Mouse (Mus musculus) megakaryocyte, embryonic 14.5 days (primary cell): ENCODE data around the gene Pbx3. TPM values are rescaled to one million over a fixed set of nuclear protein-coding genes. Genes with fewer than 3 reads are reported as not detected.

Experiments used
- H3K27me3 ChIP-seq: replicated peaks from 2 replicates; pipeline ENCODE3; 2012; ENCODE audit warnings: inconsistent platforms
- H3K36me3 ChIP-seq: replicated peaks from 2 replicates; pipeline ENCODE3; 2012; ENCODE audit warnings: low read length, inconsistent platforms, mixed read lengths
- H3K4me1 ChIP-seq: 2 replicates; pipeline ENCODE4 v1.6.1; 2012; ENCODE audit warnings: inconsistent platforms
- H3K4me3 ChIP-seq: replicated peaks from 2 replicates; pipeline ENCODE3; 2012; ENCODE audit warnings: moderate library complexity, mild to moderate bottlenecking, inconsistent platforms
- H3K9me3 ChIP-seq: 2 replicates; pipeline ENCODE4 v1.6.1; 2012; ENCODE audit warnings: inconsistent platforms
- FLI1 ChIP-seq: IDR thresholded peaks from 2 replicates; pipeline ENCODE4 v1.6.1; 2012; ENCODE audit warnings: low read length, inconsistent platforms, mixed read lengths
- GATA1 ChIP-seq: IDR thresholded peaks from 3 replicates; pipeline ENCODE4 v1.6.1; 2012; ENCODE audit warnings: mixed read lengths, low read length, inconsistent platforms, borderline replicate concordance
- polyA plus RNA-seq: library from polyadenylated mRNA; stranded (reverse); fragments of >175 nt; gene quantifications from 2 replicates; pipeline ENCODE4 v1.2.3, GENCODE M21; 2012; ENCODE audit warnings: low replicate concordance; ENCODE audit not compliant: insufficient read depth

The Pbx3 gene
- polyA plus RNA-seq, 1 experiment, result 8.4 TPM

DNA sequence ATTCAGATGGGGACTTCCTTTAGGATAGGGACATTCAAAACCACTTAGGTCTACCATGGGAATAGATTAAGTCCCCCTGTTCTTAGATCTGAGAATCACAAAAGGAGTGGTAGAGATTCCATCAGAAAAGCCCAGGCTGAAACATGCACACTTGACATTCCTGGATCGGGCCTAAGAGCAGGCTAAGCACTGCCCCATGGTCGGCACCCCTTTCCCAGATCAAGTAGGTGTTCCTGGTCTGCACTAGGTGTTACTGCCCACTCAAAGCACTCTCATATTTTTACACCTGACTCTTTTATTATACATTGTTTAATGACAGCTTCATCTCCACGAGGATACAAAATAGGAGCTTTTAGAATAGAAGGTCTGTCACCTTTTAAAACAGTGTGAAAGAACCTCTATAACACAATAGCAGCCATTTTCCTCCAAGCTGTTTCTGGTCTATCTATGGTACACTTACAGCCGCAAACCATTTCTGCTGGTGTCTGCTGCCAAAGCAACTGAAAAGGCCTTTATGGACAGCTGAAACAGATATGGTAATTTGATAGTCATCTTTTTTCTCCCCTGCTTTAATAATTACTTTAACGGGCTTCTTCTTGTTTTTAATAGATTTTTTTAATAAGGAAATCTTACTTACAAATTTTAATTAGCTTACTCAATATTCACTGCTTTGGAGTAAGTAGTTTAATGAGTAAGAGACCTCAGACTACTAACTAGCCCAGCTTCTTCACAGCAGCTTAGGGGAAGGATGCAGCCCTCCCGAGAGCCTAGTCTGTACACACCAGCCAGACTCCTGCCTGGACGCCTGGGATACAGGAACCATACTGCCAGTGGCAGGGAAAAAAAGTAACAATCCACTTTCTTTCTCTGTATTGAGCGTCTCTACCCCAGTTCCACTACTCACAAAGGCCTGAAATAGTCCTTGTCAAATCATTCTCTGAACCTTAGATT, 178.8 kb downstream of the Pbx3 start:
- Histone ChIP-seq H3K4me3 (no peak overlapping the region), H3K4me1 (no peaks in the 10 kb centered on the region), H3K27me3 (no peaks in the 10 kb centered on the region), H3K9me3 (no peaks in the 10 kb centered on the region), H3K36me3 (no peaks in the 10 kb centered on the region)
- TF ChIP-seq FLI1, result no peak
- TF ChIP-seq GATA1, result no peak

DNA sequence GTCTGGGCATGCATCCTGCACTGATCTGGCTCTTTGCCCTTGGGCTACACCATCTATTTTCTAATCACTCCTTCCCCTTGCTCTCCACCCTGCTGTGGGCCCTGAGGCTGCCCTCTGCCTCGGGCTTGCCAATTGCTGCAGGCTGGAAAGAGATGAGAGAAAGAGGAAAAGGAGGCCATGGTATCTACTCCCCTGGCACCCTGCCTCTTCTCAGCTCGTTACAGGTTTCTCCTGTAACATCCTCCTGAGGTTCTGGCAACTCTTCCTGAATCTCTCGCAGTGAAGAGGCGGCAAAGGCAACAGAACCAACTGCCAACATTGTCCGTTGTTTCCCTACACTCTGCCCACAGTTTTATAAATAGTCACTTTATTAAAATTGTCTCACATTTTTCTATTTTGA, 179.7 kb downstream of the Pbx3 start:
- no peak for TF ChIP-seq GATA1
- TF ChIP-seq FLI1, result no peak
- Histone ChIP-seq H3K9me3 (no peaks in the 10 kb centered on the region), H3K27me3 (no peaks in the 10 kb centered on the region), H3K4me3 (no peak overlapping the region), H3K4me1 (no peaks in the 10 kb centered on the region), H3K36me3 (no peaks in the 10 kb centered on the region)

DNA sequence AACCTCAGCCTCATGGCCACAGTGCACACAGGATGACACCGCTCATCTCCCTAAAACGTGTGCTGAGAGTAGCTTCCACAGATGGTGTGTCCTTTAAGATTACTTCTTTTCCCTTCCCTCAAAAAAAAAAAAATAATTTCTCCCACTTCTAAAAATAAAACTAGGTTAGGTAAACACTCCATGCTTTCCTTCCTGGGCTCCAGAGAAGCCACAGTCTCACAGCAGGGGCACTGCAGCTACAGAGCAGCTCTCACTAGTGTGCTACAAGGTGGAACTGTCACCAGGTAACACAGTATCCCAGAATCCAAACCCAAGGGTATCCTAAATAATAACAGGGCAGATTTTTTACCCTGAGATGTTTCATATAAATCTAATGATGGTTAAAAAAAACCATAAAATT, 185.6 kb downstream of the Pbx3 start:
- no peaks in the 10 kb centered on the region for H3K36me3 ChIP-seq
- H3K27me3 ChIP-seq, result no peaks in the 10 kb centered on the region
- TF ChIP-seq FLI1 (no peak), GATA1 (no peak)
- no peaks in the 10 kb centered on the region for H3K9me3 ChIP-seq
- H3K4me3 ChIP-seq, result no peak overlapping the region
- no peaks in the 10 kb centered on the region for H3K4me1 ChIP-seq

GRCm38 (mm10) chr2:34181600-34181999, 191.3 kb downstream of the Pbx3 start:
- TF ChIP-seq GATA1, result no peak
- TF ChIP-seq FLI1, result no peak
- Histone ChIP-seq H3K4me3 (no peak overlapping the region), H3K9me3 (no peaks in the 10 kb centered on the region), H3K27me3 (peaks cover 5% of the 10 kb centered on the region), H3K36me3 (peaks cover 5% of the 10 kb centered on the region), H3K4me1 (no peaks in the 10 kb centered on the region)

- no peaks in the 10 kb centered on the region for H3K4me1 ChIP-seq
- H3K27me3 ChIP-seq, result peaks cover 5% of the 10 kb centered on the region
- H3K9me3 ChIP-seq, result no peaks in the 10 kb centered on the region
- H3K4me3 ChIP-seq, result no peak overlapping the region
- TF ChIP-seq GATA1 (no peak), FLI1 (no peak)
- H3K36me3 ChIP-seq, result peaks cover 5% of the 10 kb centered on the region
Observed at GRCm38 (mm10) chr2:34179299-34179698, 193.6 kb downstream of the Pbx3 start.

- TF ChIP-seq GATA1 (no peak), FLI1 (no peak)
- H3K27me3 ChIP-seq, result peaks cover 6% of the 10 kb centered on the region
- no peaks in the 10 kb centered on the region for H3K4me1 ChIP-seq
- H3K4me3 ChIP-seq, result no peak overlapping the region
- no peaks in the 10 kb centered on the region for H3K9me3 ChIP-seq
- peaks cover 5% of the 10 kb centered on the region for H3K36me3 ChIP-seq
Observed at GRCm38 (mm10) chr2:34178653-34179052, 194.3 kb downstream of the Pbx3 start.

DNA sequence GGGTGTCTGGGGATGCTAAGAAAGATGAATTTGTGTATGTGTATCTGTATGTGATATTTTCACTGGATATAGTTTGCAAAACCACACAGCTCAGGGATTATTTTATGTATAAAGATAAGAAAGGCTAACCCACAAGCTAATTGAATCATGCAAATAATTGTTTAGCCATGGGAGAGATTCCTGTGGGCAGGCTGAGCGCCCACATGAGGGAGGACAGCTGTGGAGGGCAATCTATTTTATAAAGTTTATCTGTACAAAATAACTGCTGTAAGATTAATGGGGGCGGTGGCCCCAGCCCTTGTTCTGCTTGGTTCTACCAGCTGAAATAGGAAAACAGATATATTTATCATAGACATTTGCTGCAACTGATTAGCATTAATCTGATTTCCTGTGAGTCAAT, 202.5 kb downstream of the Pbx3 start:
- TF ChIP-seq GATA1 (no peak), FLI1 (no peak)
- Histone ChIP-seq H3K9me3 (no peaks in the 10 kb centered on the region), H3K4me3 (no peak overlapping the region), H3K36me3 (peaks cover 13% of the 10 kb centered on the region), H3K27me3 (peaks cover 24% of the 10 kb centered on the region), H3K4me1 (no peaks in the 10 kb centered on the region)

- H3K27me3 ChIP-seq, result peaks cover 27% of the 10 kb centered on the region
- no peaks in the 10 kb centered on the region for H3K9me3 ChIP-seq
- no peak overlapping the region for H3K4me3 ChIP-seq
- TF ChIP-seq GATA1, result no peak
- TF ChIP-seq FLI1, result no peak
- H3K36me3 ChIP-seq, result peaks cover 13% of the 10 kb centered on the region
- H3K4me1 ChIP-seq, result no peaks in the 10 kb centered on the region
Observed at GRCm38 (mm10) chr2:34169626-34170025, 203.3 kb downstream of the Pbx3 start.

DNA sequence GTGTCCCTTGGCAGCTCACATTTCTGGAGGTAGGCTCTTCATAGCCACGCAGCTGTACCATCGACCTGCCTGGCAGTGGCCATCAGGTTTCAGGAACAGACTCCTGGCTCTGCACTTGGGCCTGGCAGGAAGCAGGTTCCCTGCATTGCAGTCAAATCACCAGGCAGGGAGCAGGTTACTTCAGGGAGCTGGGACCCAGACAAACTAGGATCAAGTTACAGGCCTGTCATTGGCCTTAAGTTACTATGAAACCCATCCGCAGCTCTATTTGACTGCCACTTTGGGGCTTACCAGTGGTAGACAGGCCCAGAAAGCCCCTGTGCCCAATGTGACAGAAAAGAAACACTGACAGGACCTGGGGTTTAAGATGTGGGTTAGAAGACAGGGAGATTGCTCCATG, 204.8 kb downstream of the Pbx3 start:
- Histone ChIP-seq H3K4me1 (no peaks in the 10 kb centered on the region), H3K9me3 (no peaks in the 10 kb centered on the region), H3K36me3 (peaks cover 13% of the 10 kb centered on the region), H3K27me3 (peaks cover 29% of the 10 kb centered on the region), H3K4me3 (no peak overlapping the region)
- TF ChIP-seq GATA1 (no peak), FLI1 (no peak)

DNA sequence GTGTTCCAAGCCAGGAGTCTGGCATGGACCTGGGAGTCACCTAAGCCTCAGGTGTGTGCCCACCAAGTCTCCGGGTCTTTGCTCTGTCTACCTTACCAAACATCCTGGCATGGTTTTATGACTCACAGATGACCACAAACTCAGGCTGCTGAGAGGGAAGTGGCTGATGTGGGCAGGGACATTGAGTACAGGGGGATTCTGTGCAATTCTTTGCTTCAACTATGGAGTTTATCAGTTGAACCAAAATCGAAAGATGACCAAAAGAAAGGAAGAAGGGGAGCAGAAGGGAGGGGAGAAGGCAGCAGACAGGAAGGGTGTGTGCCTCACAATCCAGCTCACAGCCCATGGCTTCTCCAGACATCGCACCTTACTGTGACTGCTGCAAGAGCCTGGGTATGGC, 210.5 kb downstream of the Pbx3 start:
- TF ChIP-seq FLI1 (no peak), GATA1 (no peak)
- H3K4me1 ChIP-seq, result no peaks in the 10 kb centered on the region

More for the DNA sequence above, 210.5 kb downstream of the Pbx3 start:
- Histone ChIP-seq H3K9me3 (no peaks in the 10 kb centered on the region), H3K4me3 (no peak overlapping the region), H3K36me3 (no peaks in the 10 kb centered on the region), H3K27me3 (peaks cover 64% of the 10 kb centered on the region)
